Comparison of ENCODE assay signal across 19 mouse cellular contexts in the genomic region with DNA sequence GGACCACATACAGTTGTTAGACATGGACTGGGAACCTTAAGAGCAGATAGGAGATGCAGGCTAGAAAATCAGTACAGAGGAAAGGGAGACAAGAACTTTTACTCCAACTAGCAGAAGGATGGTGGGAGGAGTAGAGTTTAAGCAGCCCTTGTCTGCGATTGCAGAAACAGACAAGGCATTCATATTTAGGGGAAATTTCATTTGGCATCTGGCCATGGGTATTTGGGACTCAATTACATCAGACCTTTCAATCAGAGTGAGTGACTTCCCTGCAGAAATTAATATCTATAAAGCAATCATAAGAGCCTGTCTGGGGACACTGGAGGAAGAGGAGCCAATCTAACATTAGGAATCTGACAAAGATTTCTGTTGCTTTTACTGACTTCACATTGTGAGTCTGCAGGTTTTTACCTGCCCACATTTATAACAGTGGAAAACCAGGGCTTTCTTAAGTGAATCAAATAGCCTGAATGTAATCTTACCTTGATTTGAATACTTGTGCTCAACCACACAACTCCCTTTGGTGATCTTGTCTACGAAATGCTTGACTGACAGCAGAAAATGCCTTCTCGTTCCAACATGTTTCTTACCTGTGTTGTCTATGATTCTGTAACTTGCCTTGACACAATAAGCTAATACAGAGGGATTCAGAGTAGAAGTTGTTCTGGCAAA.
A peak's percentile ranks its signal among the peaks of the same experiment; 100 is the strongest.
DNase-seq lines count a peak whose midpoint lies in the region; ATAC-seq lines count a peak whose summit lies in the region.
"Had no signal": no experiment of that assay in that cellular context is flagged by ENCODE, and none has a peak within 500 bp of the region (broad histone marks: within the 10 kb centered on the region; RNA-seq: fewer than 3 reads in every experiment).

No protein-coding gene starts in this region.

- no peak overlapping the region for H3K4me2 ChIP-seq in midbrain, embryonic 14.5 days (ENCODE audit: low read length)
- no peak overlapping the region for H3K4me2 ChIP-seq in midbrain, embryonic 13.5 days (replicated peaks)
- no peak overlapping the region for H3K4me2 ChIP-seq in forebrain, embryonic 12.5 days
- H3K4me2 ChIP-seq: heart, embryonic 13.5 days; hindbrain, embryonic 12.5 days had no signal

- H3K36me3 ChIP-seq in midbrain, embryonic 14.5 days (ENCODE audit: control insufficient read depth, insufficient read depth, low read length): no peaks in the 10 kb centered on the region
- no peaks in the 10 kb centered on the region for H3K36me3 ChIP-seq in midbrain, embryonic 13.5 days
- H3K36me3 ChIP-seq in forebrain, embryonic 12.5 days (replicated peaks): no peaks in the 10 kb centered on the region
- H3K36me3 ChIP-seq: heart, embryonic 13.5 days; hindbrain, embryonic 12.5 days had no signal

- H3K4me1 ChIP-seq in midbrain, embryonic 14.5 days (ENCODE audit: control insufficient read depth, insufficient read depth, low read length): no peaks in the 10 kb centered on the region
- H3K4me1 ChIP-seq in midbrain, embryonic 13.5 days (replicated peaks): no peaks in the 10 kb centered on the region
- H3K4me1 ChIP-seq in forebrain, embryonic 12.5 days: no peaks in the 10 kb centered on the region
- H3K4me1 ChIP-seq: heart, embryonic 13.5 days; hindbrain, embryonic 12.5 days had no signal

- peak; percentile 34; the same call in 1 of the 2 replicates for ATAC-seq in frontal cortex, adult (ENCODE audit: low TSS enrichment)
- ATAC-seq in midbrain, embryonic 14.5 days (ENCODE audit: low FRiP score, low TSS enrichment): no peak
- no peak for ATAC-seq in midbrain, embryonic 13.5 days
- no peak for ATAC-seq in forebrain, embryonic 12.5 days (ENCODE audit: low FRiP score)
- ATAC-seq: forebrain, embryonic 16.5 days; hindbrain, embryonic 16.5 days had no signal

- no peaks in the 10 kb centered on the region for H3K27me3 ChIP-seq in midbrain, embryonic 14.5 days (ENCODE audit: control insufficient read depth, insufficient read depth, low read length)
- no peaks in the 10 kb centered on the region for H3K27me3 ChIP-seq in midbrain, embryonic 13.5 days
- no peaks in the 10 kb centered on the region for H3K27me3 ChIP-seq in forebrain, embryonic 12.5 days
- H3K27me3 ChIP-seq: heart, embryonic 13.5 days; hindbrain, embryonic 12.5 days had no signal

- H3K27ac ChIP-seq in midbrain, embryonic 14.5 days (replicated peaks; ENCODE audit: low read depth, low read length): no peak overlapping the region
- no peak overlapping the region for H3K27ac ChIP-seq in midbrain, embryonic 13.5 days
- H3K27ac ChIP-seq in forebrain, embryonic 12.5 days: no peak overlapping the region
- H3K27ac ChIP-seq: gastrocnemius, adult 2 months; heart, embryonic 13.5 days; hindbrain, embryonic 12.5 days had no signal

- no peak for DNase-seq in frontal cortex, postnatal 14 days (ENCODE audit: low spot score in 2 of 2)
- peak; percentile 12 for DNase-seq in midbrain, embryonic 14.5 days
- DNase-seq in layer of hippocampus, adult 9-10 months (ENCODE audit: low spot score): peak; percentile 30
- no peak for DNase-seq in adrenal gland, postnatal 4 days (ENCODE audit: low spot score in 2 of 2)
- DNase-seq: adrenal gland, postnatal 14 days; cerebellum, adult 11 months; cerebellum, adult 8-10 months; cerebellum, postnatal 14 days; gastrocnemius, adult 2 months; gastrocnemius, postnatal 36 days; heart, adult 11 months; heart, postnatal 36 days had no signal

- no peak overlapping the region for H3K9ac ChIP-seq in midbrain, embryonic 14.5 days (replicated peaks; ENCODE audit: low read length)
- H3K9ac ChIP-seq in midbrain, embryonic 13.5 days (replicated peaks): no peak overlapping the region
- no peak overlapping the region for H3K9ac ChIP-seq in forebrain, embryonic 12.5 days
- H3K9ac ChIP-seq: heart, embryonic 13.5 days; hindbrain, embryonic 12.5 days had no signal

- no peaks in the 10 kb centered on the region for H3K9me3 ChIP-seq in midbrain, embryonic 14.5 days (ENCODE audit: control insufficient read depth, low read length)
- H3K9me3 ChIP-seq in midbrain, embryonic 13.5 days: 0 out of 2 replicates have a peak, but pooled peaks cover 2% of the 10 kb centered on the region
- H3K9me3 ChIP-seq in forebrain, embryonic 12.5 days: no peaks in the 10 kb centered on the region
- H3K9me3 ChIP-seq: hindbrain, embryonic 12.5 days had no signal

- 93% methylated on average over 3 of the region's 3 CpGs for WGBS in midbrain, embryonic 14.5 days
- WGBS in midbrain, embryonic 13.5 days: 91% methylated on average over 3 of the region's 3 CpGs
- 89% methylated on average over 3 of the region's 3 CpGs for WGBS in forebrain, embryonic 12.5 days

- H3K4me3 ChIP-seq in midbrain, embryonic 14.5 days (replicated peaks; ENCODE audit: low read depth, low read length): no peak overlapping the region
- no peak overlapping the region for H3K4me3 ChIP-seq in midbrain, embryonic 13.5 days (replicated peaks)
- no peak overlapping the region for H3K4me3 ChIP-seq in forebrain, embryonic 12.5 days (replicated peaks)
- H3K4me3 ChIP-seq: gastrocnemius, adult 2 months; heart, embryonic 13.5 days; hindbrain, embryonic 12.5 days had no signal

Comparison
In these comparisons a context has a peak if more than half of its experiments do, and no peak if none do; other contexts are left out.
1. DNase-seq: peak in midbrain, embryonic 14.5 days (single experiment) and layer of hippocampus, adult 9-10 months (single experiment); none in frontal cortex, postnatal 14 days (0 of 2) and adrenal gland, postnatal 4 days (0 of 2).